Mouse (Mus musculus): ENCODE data around the gene Dnah10. TPM values are rescaled to one million over a fixed set of nuclear protein-coding genes. Genes with fewer than 3 reads are reported as not detected.
A peak's percentile ranks its signal among the peaks of the same experiment; 100 is the strongest.

Dnah10 gene
- polyA plus RNA-seq, 1 experiment from 2014 or later = 0.11 TPM

DNA sequence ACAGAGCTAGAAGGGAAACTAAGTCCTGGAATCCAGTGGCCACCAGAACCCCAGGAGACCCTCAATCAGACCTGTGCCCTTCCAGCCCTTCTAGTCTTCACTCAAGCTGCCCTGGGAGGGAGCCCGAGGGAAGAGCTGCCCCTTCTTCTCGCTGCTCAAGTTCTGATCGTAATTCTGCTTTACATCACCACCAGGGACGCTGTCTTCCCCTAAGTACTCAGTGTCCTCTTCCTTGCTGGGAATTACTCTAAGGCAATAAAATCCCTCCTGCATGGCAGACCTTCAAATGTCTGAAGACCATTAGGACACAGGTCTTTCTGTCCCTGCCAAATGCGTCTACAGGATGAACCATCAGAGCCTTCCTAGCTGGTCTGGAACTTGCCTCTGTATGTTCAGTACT, 135.1 kb downstream of the Dnah10 start:
- Histone ChIP-seq H3K27me3 (ENCODE audit: insufficient read depth, low read length) (no peaks in the 10 kb centered on the region), H3K27ac (no peak overlapping the region), H3K4me3 (replicated peaks; ENCODE audit: low read depth, low read length) (no peak overlapping the region), H3K9me3 (replicated peaks; ENCODE audit: low read length) (no peaks in the 10 kb centered on the region), H3K4me2 (ENCODE audit: low read length) (no peak overlapping the region), H3K9ac (ENCODE audit: low read depth, low read length) (no peak overlapping the region), H3K4me1 (replicated peaks; ENCODE audit: insufficient read depth, low read length) (peaks cover 9% of the 10 kb centered on the region; the same call in 1 of the 2 replicates), H3K36me3 (ENCODE audit: insufficient read depth, low read length) (no peaks in the 10 kb centered on the region)
- whole genome bisulfite sequencing = 10% methylated on average over 5 of the region's 5 CpGs
- ATAC-seq (replicated peaks; ENCODE audit: low FRiP score, low read depth) (no peak), DNase-seq (ENCODE audit: low spot score) (peak; percentile 76)
- TF ChIP-seq CTCF (IDR thresholded peaks at IDR 0.05; ENCODE audit: low read depth) = peak; percentile 71

DNA sequence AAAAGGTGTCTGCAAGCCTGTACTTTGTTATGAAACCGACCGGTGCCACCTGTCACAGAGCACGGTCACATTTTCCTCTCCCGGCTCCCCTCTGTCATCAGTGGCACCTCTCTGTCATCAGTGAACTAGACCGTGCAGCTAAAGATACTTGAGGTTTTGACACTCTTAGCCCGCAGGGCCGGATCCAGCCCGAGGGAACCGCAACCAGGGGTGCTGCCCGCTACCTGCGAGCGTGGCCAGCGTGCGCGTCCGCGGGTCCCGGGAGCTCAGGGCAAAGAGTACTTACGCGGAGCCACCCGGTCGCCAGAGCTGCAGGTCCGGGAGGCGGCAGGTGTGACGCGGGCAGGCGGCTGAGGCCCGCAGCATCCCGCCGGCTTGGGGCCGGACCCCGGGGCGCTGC, 136.6 kb downstream of the Dnah10 start:
- ATAC-seq (replicated peaks; ENCODE audit: low FRiP score, low read depth) (no peak), DNase-seq (ENCODE audit: low spot score) (no peak)
- H3K4me1 ChIP-seq (replicated peaks; ENCODE audit: insufficient read depth, low read length) = peaks cover 9% of the 10 kb centered on the region; the same call in 1 of the 2 replicates
- no peaks in the 10 kb centered on the region for H3K36me3 ChIP-seq (ENCODE audit: insufficient read depth, low read length)
- no peaks in the 10 kb centered on the region for H3K27me3 ChIP-seq (ENCODE audit: insufficient read depth, low read length)
- H3K9me3 ChIP-seq (replicated peaks; ENCODE audit: low read length) = no peaks in the 10 kb centered on the region
- TF ChIP-seq CTCF (IDR thresholded peaks at IDR 0.05; ENCODE audit: low read depth) = no peak
- 1% methylated on average over 33 of the region's 33 CpGs for WGBS
- H3K27ac ChIP-seq = no peak overlapping the region
- H3K9ac ChIP-seq (ENCODE audit: low read depth, low read length) = peak overlapping the region; percentile 47
- peak overlapping the region; percentile 74 for H3K4me2 ChIP-seq (ENCODE audit: low read length)
- H3K4me3 ChIP-seq (replicated peaks; ENCODE audit: low read depth, low read length) = peak overlapping the region; percentile 94

DNA sequence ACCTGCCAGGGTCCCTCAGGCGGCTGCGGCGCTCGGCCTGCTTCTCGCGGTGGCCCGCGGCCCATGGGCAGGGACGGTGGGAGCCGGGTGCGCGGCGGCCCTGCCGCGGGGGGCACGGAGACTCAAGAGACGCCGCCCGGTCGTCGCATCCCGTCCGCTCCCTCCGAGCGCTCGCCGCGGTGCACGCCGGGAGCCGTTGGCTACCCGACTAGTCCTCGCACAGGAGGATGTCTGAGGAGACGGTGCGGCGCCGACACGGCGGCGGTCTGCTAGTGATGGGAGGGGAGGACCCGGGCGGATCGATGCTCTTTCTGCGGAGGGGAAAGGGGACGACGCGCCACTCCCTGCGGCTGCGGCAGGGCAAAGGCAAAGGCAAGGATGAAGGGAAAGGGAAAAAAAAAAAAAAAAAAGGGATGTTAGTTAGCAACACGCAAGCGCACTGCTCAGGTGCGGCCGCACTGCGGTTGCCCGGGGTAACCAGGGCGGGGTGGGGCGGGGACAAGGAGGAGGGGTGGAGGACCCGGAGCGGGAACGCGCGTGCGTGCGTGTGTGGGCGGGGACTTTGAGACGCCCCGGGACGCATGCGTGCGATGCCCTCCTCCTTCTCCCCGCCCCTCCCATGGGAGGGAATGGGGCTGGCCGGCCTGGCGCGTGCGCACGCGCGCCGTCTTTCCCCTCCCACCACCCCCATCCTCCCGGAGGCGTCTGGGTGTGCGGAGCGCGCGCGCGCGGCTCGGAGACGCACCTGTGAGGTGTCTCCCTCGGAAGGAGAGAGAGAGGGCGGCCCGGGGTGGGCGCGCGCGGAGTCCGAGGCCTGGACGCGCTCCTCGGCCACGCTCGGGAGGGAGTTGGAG, 137.4 kb downstream of the Dnah10 start, which contains the start of the genes Ccdc92 and Zfp664:
Ccdc92 (minus strand) TSS at position 412 of the 854 bp plus-strand sequence.
Zfp664 (plus strand) TSS at position 679 of the 854 bp plus-strand sequence.
- peak; percentile 91 for ATAC-seq (replicated peaks; ENCODE audit: low FRiP score, low read depth)
- Histone ChIP-seq H3K27ac (peak within 1 kb of the TSS; percentile 86), H3K9ac (ENCODE audit: low read depth, low read length) (peak within 1 kb of the TSS; percentile 84), H3K4me3 (replicated peaks; ENCODE audit: low read depth, low read length) (peak within 1 kb of the TSS; percentile 94), H3K9me3 (replicated peaks; ENCODE audit: low read length) (no peaks in the 10 kb centered on the region), H3K4me2 (ENCODE audit: low read length) (peak within 1 kb of the TSS; percentile 74), H3K36me3 (ENCODE audit: insufficient read depth, low read length) (no peaks in the 10 kb centered on the region), H3K4me1 (replicated peaks; ENCODE audit: insufficient read depth, low read length) (peaks cover 9% of the 10 kb centered on the region; the same call in 1 of the 2 replicates), H3K27me3 (ENCODE audit: insufficient read depth, low read length) (no peaks in the 10 kb centered on the region)
- TF ChIP-seq CTCF (IDR thresholded peaks at IDR 0.05; ENCODE audit: low read depth) = no peak
- under 1% methylated on average over 93 of the region's 103 CpGs for WGBS
- DNase-seq (ENCODE audit: low spot score) = peak; percentile 98

DNA sequence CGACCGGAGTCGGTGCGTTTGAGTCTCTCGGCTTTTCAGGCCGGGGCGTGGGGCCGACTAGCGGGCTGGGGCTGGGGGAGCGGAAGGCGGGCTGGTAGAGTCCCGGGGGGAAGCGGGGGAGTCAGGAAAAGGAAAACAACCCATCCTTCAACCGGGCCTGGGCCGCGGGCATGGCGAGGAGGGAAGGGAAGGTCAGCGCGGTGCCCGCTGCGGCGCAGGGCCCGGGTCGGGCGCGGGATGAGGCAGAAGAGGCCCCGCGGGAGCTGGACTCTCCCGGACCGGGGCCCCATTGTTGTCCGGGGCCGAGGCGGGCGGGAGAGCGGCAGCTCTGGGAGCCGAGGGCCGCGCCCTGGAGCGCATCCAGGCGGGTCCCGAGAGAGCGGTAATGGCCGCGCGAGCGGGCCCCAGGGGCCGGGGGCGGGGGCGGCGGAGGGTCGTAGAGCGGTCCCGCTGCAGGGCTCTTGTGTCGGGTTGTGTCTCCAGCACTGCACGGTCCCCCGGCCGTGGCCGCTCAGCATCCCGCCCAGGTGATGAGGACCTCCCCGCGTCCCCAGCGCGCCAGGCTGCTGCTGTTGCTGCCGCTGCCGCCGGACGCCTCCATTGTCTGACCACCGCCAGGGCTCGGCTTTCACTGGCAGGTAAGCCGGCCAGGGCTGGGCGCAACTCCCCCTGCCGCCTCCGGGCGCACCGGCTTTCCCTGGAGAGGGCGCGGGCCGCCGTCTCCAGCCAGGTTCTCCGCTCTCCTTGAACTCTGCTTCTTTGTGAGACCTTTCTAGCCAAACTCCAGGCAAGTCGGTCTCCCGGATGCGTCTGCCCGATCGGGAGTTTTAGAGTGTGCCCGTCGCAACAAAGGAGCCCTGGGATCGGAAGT, 138.2 kb downstream of the Dnah10 start:
- TF ChIP-seq CTCF (IDR thresholded peaks at IDR 0.05; ENCODE audit: low read depth) = peak; percentile 28; the same call in 1 of the 2 replicates
- DNase-seq (ENCODE audit: low spot score) (peak; percentile 61), ATAC-seq (replicated peaks; ENCODE audit: low FRiP score, low read depth) (peak; percentile 59)
- H3K4me3 ChIP-seq (replicated peaks; ENCODE audit: low read depth, low read length) = peak overlapping the region; percentile 94
- peak overlapping the region; percentile 86 for H3K27ac ChIP-seq
- peak overlapping the region; percentile 84 for H3K9ac ChIP-seq (ENCODE audit: low read depth, low read length)
- H3K4me2 ChIP-seq (ENCODE audit: low read length) = peak overlapping the region; percentile 74
- H3K4me1 ChIP-seq (replicated peaks; ENCODE audit: insufficient read depth, low read length) = peaks cover 9% of the 10 kb centered on the region; the same call in 1 of the 2 replicates
- no peaks in the 10 kb centered on the region for H3K36me3 ChIP-seq (ENCODE audit: insufficient read depth, low read length)
- H3K27me3 ChIP-seq (ENCODE audit: insufficient read depth, low read length) = no peaks in the 10 kb centered on the region
- no peaks in the 10 kb centered on the region for H3K9me3 ChIP-seq (replicated peaks; ENCODE audit: low read length)
- under 1% methylated on average over 75 of the region's 88 CpGs for WGBS

DNA sequence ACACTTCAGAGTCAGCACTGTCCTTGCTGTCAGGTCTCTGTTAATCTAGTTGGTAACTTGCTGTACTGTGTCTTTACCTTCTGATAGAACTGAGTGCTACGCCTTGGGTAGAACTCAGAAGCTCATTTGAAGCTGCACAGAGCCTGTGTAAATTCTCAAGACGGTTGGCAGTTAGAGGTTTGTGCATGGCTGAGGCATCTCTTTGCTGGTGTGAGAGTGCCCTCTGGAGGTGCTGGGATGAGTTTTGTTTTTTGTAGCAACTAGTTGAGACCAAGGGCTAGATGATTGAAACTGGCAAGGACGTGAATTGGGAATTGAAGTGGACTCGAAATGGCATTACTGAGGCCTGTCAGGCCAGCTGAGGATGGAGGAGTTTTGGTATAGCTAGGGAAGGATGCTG, 144.1 kb downstream of the Dnah10 start:
- H3K4me1 ChIP-seq (replicated peaks; ENCODE audit: insufficient read depth, low read length) = peaks cover 3% of the 10 kb centered on the region; the same call in 1 of the 2 replicates
- H3K4me2 ChIP-seq (ENCODE audit: low read length) = no peak overlapping the region
- no peaks in the 10 kb centered on the region for H3K27me3 ChIP-seq (ENCODE audit: insufficient read depth, low read length)
- no peak overlapping the region for H3K4me3 ChIP-seq (replicated peaks; ENCODE audit: low read depth, low read length)
- DNase-seq (ENCODE audit: low spot score) = peak; percentile 75
- no peak overlapping the region for H3K27ac ChIP-seq
- WGBS = 38% methylated on average over 4 of the region's 4 CpGs
- no peak for ATAC-seq (replicated peaks; ENCODE audit: low FRiP score, low read depth)
- H3K9me3 ChIP-seq (replicated peaks; ENCODE audit: low read length) = no peaks in the 10 kb centered on the region
- peak; percentile 78 for TF ChIP-seq CTCF (IDR thresholded peaks at IDR 0.05; ENCODE audit: low read depth)
- H3K9ac ChIP-seq (ENCODE audit: low read depth, low read length) = no peak overlapping the region
- H3K36me3 ChIP-seq (ENCODE audit: insufficient read depth, low read length) = no peaks in the 10 kb centered on the region

DNA sequence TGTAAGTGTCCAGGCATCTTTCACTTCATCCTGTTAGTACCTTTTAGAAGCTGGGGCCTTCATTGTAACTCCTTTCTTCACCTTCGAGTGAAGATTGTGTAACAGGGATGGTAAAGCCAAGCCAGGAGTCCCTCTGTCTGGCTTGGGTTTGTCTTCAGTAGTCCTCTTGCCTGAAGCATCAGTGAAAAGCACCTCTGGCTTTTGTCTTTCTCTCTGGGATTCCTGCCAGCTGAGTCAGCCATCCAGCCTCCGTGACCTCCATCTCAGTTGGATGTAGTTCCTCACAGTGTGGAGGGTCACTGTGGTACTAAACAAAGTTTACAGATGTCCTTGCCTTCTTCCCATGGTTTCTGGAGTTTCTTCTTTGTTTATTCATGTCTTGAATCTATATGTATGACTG, 147.1 kb downstream of the Dnah10 start:
- Histone ChIP-seq H3K36me3 (ENCODE audit: insufficient read depth, low read length) (0 out of 2 replicates have a peak, but pooled peaks cover 3% of the 10 kb centered on the region), H3K9me3 (replicated peaks; ENCODE audit: low read length) (no peaks in the 10 kb centered on the region), H3K9ac (ENCODE audit: low read depth, low read length) (no peak overlapping the region), H3K4me2 (ENCODE audit: low read length) (no peak overlapping the region), H3K27me3 (ENCODE audit: insufficient read depth, low read length) (no peaks in the 10 kb centered on the region), H3K4me1 (replicated peaks; ENCODE audit: insufficient read depth, low read length) (no peaks in the 10 kb centered on the region; the same call in 1 of the 2 replicates), H3K4me3 (replicated peaks; ENCODE audit: low read depth, low read length) (no peak overlapping the region), H3K27ac (no peak overlapping the region)
- DNase-seq (ENCODE audit: low spot score) = no peak
- TF ChIP-seq CTCF (IDR thresholded peaks at IDR 0.05; ENCODE audit: low read depth) = no peak
- WGBS = 43% methylated on average over 2 of the region's 2 CpGs
- ATAC-seq (replicated peaks; ENCODE audit: low FRiP score, low read depth) = no peak
